Mouse (Mus musculus): Measurements from ENCODE around the gene Pcmtd2. TPM values are rescaled to one million over a fixed set of nuclear protein-coding genes. Genes with fewer than 3 reads are reported as not detected.
A peak's percentile ranks its signal among the peaks of the same experiment; 100 is the strongest.

Pcmtd2 gene
- polyA plus RNA-seq, 1 experiment from 2014 or later = 23.6 TPM

DNA sequence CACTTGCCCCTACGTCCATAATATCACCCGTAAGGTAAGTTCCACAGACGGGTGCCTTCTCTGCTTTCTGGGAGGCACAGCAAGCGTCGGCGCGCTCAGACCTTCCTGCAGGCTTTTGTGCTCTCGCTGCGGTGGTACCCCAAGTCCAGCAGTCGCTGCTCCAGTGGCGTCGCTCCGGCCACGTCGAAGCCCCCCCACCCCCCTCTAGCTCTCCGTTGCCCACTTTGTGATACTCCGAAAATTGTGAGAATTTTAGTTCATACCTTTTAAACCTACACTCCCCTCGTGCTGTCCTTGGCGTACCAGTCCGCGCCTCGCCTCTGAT, 26.8 kb downstream of the Pcmtd2 start:
- Histone ChIP-seq H3K9ac (peak overlapping the region; percentile 91), H3K27me3 (replicated peaks) (no peaks in the 10 kb centered on the region), H3K27ac (replicated peaks) (peak overlapping the region; percentile 79), H3K4me2 (peak overlapping the region; percentile 87), H3K4me1 (peaks cover 19% of the 10 kb centered on the region), H3K36me3 (peaks cover 27% of the 10 kb centered on the region), H3K9me3 (no peaks in the 10 kb centered on the region), H3K4me3 (peak overlapping the region; percentile 86)
- ATAC-seq (ENCODE audit: extremely low read depth, insufficient number of reproducible peaks, low FRiP score, low TSS enrichment) = peak; percentile 14
- WGBS = 1% methylated on average over 22 of the region's 22 CpGs

DNA sequence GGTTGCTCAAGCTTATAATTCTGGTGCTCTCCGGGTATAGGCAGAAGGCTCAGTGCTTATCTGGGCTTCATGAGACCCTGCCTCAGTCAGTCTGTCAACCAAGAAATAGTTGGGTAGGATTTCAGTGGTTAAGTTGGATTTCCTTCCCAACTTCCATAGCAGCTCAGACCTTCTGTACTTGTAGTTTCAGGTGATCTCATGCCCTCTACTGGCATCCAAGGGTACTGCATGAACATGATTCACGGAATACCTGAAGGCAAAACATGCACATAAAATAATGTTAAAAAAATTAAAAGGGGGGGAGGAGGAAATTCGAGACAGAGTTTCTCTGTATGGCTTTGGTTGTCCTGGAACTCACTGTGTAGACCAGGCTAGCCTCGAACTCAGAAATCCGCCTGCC, 29.3 kb downstream of the Pcmtd2 start:
- Histone ChIP-seq H3K4me1 (peaks cover 19% of the 10 kb centered on the region), H3K9me3 (no peaks in the 10 kb centered on the region), H3K4me2 (no peak overlapping the region), H3K9ac (no peak overlapping the region), H3K27ac (replicated peaks) (no peak overlapping the region), H3K27me3 (replicated peaks) (no peaks in the 10 kb centered on the region), H3K36me3 (peaks cover 41% of the 10 kb centered on the region), H3K4me3 (no peak overlapping the region)
- WGBS = 50% methylated on average over 5 of the region's 5 CpGs
- ATAC-seq (ENCODE audit: extremely low read depth, insufficient number of reproducible peaks, low FRiP score, low TSS enrichment) = no peak

DNA sequence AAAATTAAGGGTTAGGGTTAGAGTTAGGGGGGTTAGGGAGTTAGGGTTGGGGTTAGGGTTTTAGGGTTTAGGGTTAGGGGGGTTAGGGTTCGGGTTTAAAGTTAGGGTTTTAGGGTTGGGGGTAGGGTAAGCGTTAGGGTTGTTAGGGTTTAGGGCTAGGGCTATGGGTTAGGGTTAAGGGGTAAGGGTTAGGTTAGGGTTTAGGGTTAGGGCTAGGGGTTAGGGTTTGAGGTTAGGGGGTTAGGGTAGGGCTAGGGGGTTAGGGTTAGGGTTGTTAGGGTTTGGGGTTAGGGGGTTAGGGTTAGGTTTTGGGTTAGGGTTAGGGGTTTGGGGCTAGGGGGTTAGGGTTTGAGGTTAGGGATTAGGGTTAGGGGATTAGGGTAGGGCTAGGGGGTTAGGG, 33.4 kb downstream of the Pcmtd2 start:
- WGBS = 88% methylated on average over 2 of the region's 2 CpGs
- Histone ChIP-seq H3K9ac (no peak overlapping the region), H3K4me3 (no peak overlapping the region), H3K36me3 (peaks cover 52% of the 10 kb centered on the region), H3K4me1 (no peaks in the 10 kb centered on the region; the same call in 1 of the 2 replicates), H3K27me3 (replicated peaks) (no peaks in the 10 kb centered on the region), H3K9me3 (no peaks in the 10 kb centered on the region), H3K4me2 (no peak overlapping the region), H3K27ac (replicated peaks) (no peak overlapping the region)
- ATAC-seq (ENCODE audit: extremely low read depth, insufficient number of reproducible peaks, low FRiP score, low TSS enrichment) = no peak

DNA sequence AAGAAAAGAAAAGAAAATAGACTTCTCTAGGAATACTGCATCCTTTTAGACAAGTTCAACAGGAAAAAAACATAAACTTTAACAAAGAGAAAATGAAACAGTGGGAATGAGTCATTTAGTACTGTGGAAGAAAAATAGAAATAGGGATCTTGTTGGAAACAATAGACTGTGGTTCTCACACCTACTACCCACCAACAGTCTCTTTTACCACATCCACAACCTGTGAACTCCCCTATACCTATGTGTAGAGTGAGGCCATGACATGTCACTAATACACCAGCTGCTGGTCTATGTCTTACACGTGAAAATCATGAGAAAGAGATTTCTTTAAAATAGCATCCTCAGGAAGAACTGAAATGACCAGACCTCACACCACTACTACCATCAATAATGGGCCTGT, 41.2 kb downstream of the Pcmtd2 start:
- ATAC-seq (ENCODE audit: extremely low read depth, insufficient number of reproducible peaks, low FRiP score, low TSS enrichment) = no peak
- no peaks in the 10 kb centered on the region for H3K27me3 ChIP-seq (replicated peaks)
- WGBS = 65% methylated on average over 1 of the region's 1 CpGs
- H3K9ac ChIP-seq = no peak overlapping the region
- no peaks in the 10 kb centered on the region for H3K4me1 ChIP-seq
- H3K9me3 ChIP-seq = no peaks in the 10 kb centered on the region
- H3K4me2 ChIP-seq = no peak overlapping the region
- no peak overlapping the region for H3K27ac ChIP-seq (replicated peaks)
- no peak overlapping the region for H3K4me3 ChIP-seq
- H3K36me3 ChIP-seq = peaks cover 23% of the 10 kb centered on the region

DNA sequence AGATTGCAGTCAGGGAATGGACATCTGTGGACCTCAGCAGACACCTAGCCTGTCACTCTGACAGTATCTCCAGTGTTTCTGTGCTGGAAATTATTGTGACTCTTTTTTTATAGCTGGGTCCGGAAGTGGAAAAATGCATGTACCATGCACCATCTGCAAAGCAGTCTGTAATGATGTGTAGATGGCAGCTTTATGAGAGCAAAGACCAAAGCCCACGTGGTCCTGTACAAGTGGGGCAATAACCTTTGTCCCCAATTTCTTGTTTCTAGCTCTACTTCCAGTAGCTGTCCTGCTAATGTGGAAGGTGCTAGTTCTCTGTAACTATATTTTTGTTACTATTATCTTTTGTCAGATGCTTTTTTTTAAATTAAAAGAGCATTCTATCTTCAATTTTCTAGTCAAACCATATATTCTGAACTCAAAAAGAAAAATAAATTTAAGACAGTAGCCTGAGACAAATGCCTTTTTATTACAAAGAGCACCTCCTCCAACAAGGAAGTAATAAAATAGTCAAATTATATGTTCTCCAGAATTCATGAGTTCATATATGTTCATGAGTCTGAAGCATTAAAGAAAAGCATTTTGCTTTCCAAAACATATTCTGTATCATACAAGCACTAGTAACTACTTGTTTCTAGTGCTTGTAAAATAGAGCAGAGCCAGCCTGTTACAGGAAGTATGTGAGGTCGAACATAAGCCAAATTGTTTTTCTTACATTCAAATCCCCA, 45.5 kb downstream of the Pcmtd2 start:
- H3K9me3 ChIP-seq = no peaks in the 10 kb centered on the region
- H3K4me1 ChIP-seq = no peaks in the 10 kb centered on the region
- no peak overlapping the region for H3K4me2 ChIP-seq
- no peak for ATAC-seq (ENCODE audit: extremely low read depth, insufficient number of reproducible peaks, low FRiP score, low TSS enrichment)
- H3K9ac ChIP-seq = no peak overlapping the region
- no peak overlapping the region for H3K27ac ChIP-seq (replicated peaks)
- H3K4me3 ChIP-seq = no peak overlapping the region
- 78% methylated on average over 3 of the region's 3 CpGs for WGBS
- no peaks in the 10 kb centered on the region for H3K36me3 ChIP-seq
- no peaks in the 10 kb centered on the region for H3K27me3 ChIP-seq (replicated peaks)

Other genes starting within 250 kb of the Pcmtd2 start
- gene Prpf6, start 246.0 kb upstream of the Pcmtd2 start, polyA plus RNA-seq (2015; fragmentation: Nextera tagmentation; extraction: Ambion mirVana) = 40.1 and 44.4 TPM in 2 replicates
- gene Zfp512b, start 245.1 kb upstream of the Pcmtd2 start, polyA plus RNA-seq (2015; fragmentation: Nextera tagmentation; extraction: Ambion mirVana) = 25.3 and 28.5 TPM in 2 replicates
- 12.8 and 13.1 TPM in 2 replicates for gene Samd10, start 238.6 kb upstream of the Pcmtd2 start, polyA plus RNA-seq (2015; fragmentation: Nextera tagmentation; extraction: Ambion mirVana)
- 0.27 TPM in 1 of 2 replicates, not detected in the other for gene Gm29797, start 180.8 kb upstream of the Pcmtd2 start, polyA plus RNA-seq (2015; fragmentation: Nextera tagmentation; extraction: Ambion mirVana)
- gene Sox18, start 166.2 kb upstream of the Pcmtd2 start, polyA plus RNA-seq (2015; fragmentation: Nextera tagmentation; extraction: Ambion mirVana) = 34.7 and 36.1 TPM in 2 replicates
- gene Tcea2, start 157.5 kb upstream of the Pcmtd2 start, polyA plus RNA-seq (2015; fragmentation: Nextera tagmentation; extraction: Ambion mirVana) = 15.2 and 17.1 TPM in 2 replicates
- gene Rgs19, start 143.9 kb upstream of the Pcmtd2 start, polyA plus RNA-seq (2015; fragmentation: Nextera tagmentation; extraction: Ambion mirVana) = 43.5 and 44.2 TPM in 2 replicates
- gene Lkaaear1, start 139.4 kb upstream of the Pcmtd2 start, polyA plus RNA-seq (2015; fragmentation: Nextera tagmentation; extraction: Ambion mirVana) = not detected in 2 replicates
- gene Oprl1, start 122.8 kb upstream of the Pcmtd2 start, polyA plus RNA-seq (2015; fragmentation: Nextera tagmentation; extraction: Ambion mirVana) = 4.9 and 5.0 TPM in 2 replicates
- 0.08 and 0.17 TPM in 2 replicates for gene Myt1, start 74.5 kb upstream of the Pcmtd2 start, polyA plus RNA-seq (2015; fragmentation: Nextera tagmentation; extraction: Ambion mirVana)
- 45.2 and 51.8 TPM in 2 replicates for gene Polr3k, start 26.5 kb downstream of the Pcmtd2 start, polyA plus RNA-seq (2015; fragmentation: Nextera tagmentation; extraction: Ambion mirVana)
- gene Gm14496, start 153.3 kb downstream of the Pcmtd2 start, polyA plus RNA-seq (2015; fragmentation: Nextera tagmentation; extraction: Ambion mirVana) = not detected in 2 replicates

Measured in heart, embryonic 13.5 days (tissue).